Mouse (Mus musculus) hindbrain, postnatal 0 days (tissue): ENCODE results near the gene Tnfrsf1a. TPM values are rescaled to one million over a fixed set of nuclear protein-coding genes. Genes with fewer than 3 reads are reported as not detected.

ENCODE experiments used
- ATAC-seq: fragments of 200-750 bp; cut with Nextera tagmentation; 2 replicates; pipeline ENCODE4 v1.8.0; 2017; ENCODE audit warnings: mild to moderate bottlenecking, moderate TSS enrichment, moderate library complexity
- DNase-seq: peaks from one replicate; pipeline ENCODE4 v3.0.0-alpha.2; 2015; ENCODE audit warnings: low spot score
- H3K27ac ChIP-seq: fragments of 300-500 bp; sonication (generic); 2 replicates; pipeline ENCODE4 v1.5.1; 2014; ENCODE audit warnings: mild to moderate bottlenecking
- H3K27me3 ChIP-seq: fragments of 300-500 bp; sonication (generic); 2 replicates; pipeline ENCODE4 v1.6.1; 2014; ENCODE audit warnings: low read length, mixed read lengths; ENCODE audit not compliant: insufficient read depth
- H3K36me3 ChIP-seq: fragments of 300-500 bp; sonication (generic); 2 replicates; pipeline ENCODE4 v1.6.1; 2014; ENCODE audit warnings: low read length, mixed read lengths; ENCODE audit not compliant: insufficient read depth
- H3K4me1 ChIP-seq: fragments of 300-500 bp; sonication (generic); 2 replicates; pipeline ENCODE4 v1.6.1; 2014; ENCODE audit warnings: antibody characterized with exemption, low read length, mixed read lengths; ENCODE audit not compliant: insufficient read depth
- H3K4me2 ChIP-seq: fragments of 300-500 bp; sonication (generic); 2 replicates; pipeline ENCODE4 v1.6.1; 2014; ENCODE audit warnings: low read depth, mild to moderate bottlenecking, low read length, moderate library complexity, mixed read lengths
- H3K4me3 ChIP-seq: fragments of 300-500 bp; sonication (generic); 2 replicates; pipeline ENCODE4 v1.5.1; 2014; ENCODE audit warnings: low read length
- H3K9ac ChIP-seq: fragments of 300-500 bp; sonication (generic); replicated peaks from 2 replicates; pipeline ENCODE4 v1.6.1; 2014; ENCODE audit warnings: mild to moderate bottlenecking, low read length, moderate library complexity, mixed read lengths
- H3K9me3 ChIP-seq: fragments of 300-500 bp; sonication (generic); 2 replicates; pipeline ENCODE4 v1.6.1; 2016; ENCODE audit warnings: low read length, mixed read lengths
- CTCF ChIP-seq: IDR thresholded peaks from 2 replicates; pipeline ENCODE4 v1.5.1; 2016; ENCODE audit warnings: antibody characterized with exemption, control low read depth, low read depth
- WGBS: fragments of 180-500 bp; shearing (Covaris S2); extraction: QIAGEN DNeasy Blood & Tissue Kit; methylation state at CpG from one replicate; pipeline ENCODE4 v1.1.7; 2014; 5-methylcytosine and 5-hydroxymethylcytosine counted together
- polyA plus RNA-seq: library from polyadenylated mRNA; unstranded; fragments of >200 nt; fragmentation: Nextera tagmentation; extraction: Ambion mirVana; gene quantifications from 2 replicates; pipeline ENCODE4 v1.2.1, GENCODE M21; 2015
- total RNA-seq: library from RNA; depleted of rRNA; stranded (reverse); fragments of >200 nt; gene quantifications from 2 replicates; pipeline ENCODE4 v1.2.3, GENCODE M21; 2014

The Tnfrsf1a gene
- total and polyA plus RNA-seq, 2 experiments from 2014 or later, result 16.3 to 18.0 TPM

GRCm38 (mm10) chr6:125321114-125321855 lies 27.9 kb upstream of the Tnfrsf1a start:
- Histone ChIP-seq H3K4me3 (no peak overlapping the region), H3K4me2 (no peak overlapping the region), H3K27me3 (peaks cover 21% of the 10 kb centered on the region; the same call in 1 of the 2 replicates), H3K36me3 (no peaks in the 10 kb centered on the region), H3K4me1 (peaks cover 3% of the 10 kb centered on the region; the same call in 1 of the 2 replicates), H3K9ac (no peak overlapping the region; the same call in 1 of the 2 replicates), H3K27ac (no peak overlapping the region), H3K9me3 (no peaks in the 10 kb centered on the region)
- ATAC-seq, result no peak
- no peak for TF ChIP-seq CTCF
- no peak for DNase-seq
- WGBS, result 12% methylated on average over 26 of the region's 26 CpGs

- WGBS, result 39% methylated on average over 13 of the region's 13 CpGs
- DNase-seq, result peak; percentile 18
- H3K27me3 ChIP-seq, result peaks cover 21% of the 10 kb centered on the region; the same call in 1 of the 2 replicates
- TF ChIP-seq CTCF, result no peak
- H3K9me3 ChIP-seq, result no peaks in the 10 kb centered on the region
- H3K27ac ChIP-seq, result no peak overlapping the region
- no peak overlapping the region for H3K9ac ChIP-seq
- H3K4me2 ChIP-seq, result no peak overlapping the region
- H3K36me3 ChIP-seq, result no peaks in the 10 kb centered on the region
- no peak overlapping the region for H3K4me3 ChIP-seq
- H3K4me1 ChIP-seq, result peaks cover 3% of the 10 kb centered on the region; the same call in 1 of the 2 replicates
- ATAC-seq, result no peak
Observed at GRCm38 (mm10) chr6:125322794-125323193, 26.4 kb upstream of the Tnfrsf1a start.

- no peak for DNase-seq
- ATAC-seq, result no peak
- Histone ChIP-seq H3K9me3 (no peaks in the 10 kb centered on the region), H3K9ac (no peak overlapping the region), H3K27ac (no peak overlapping the region), H3K4me2 (no peak overlapping the region), H3K27me3 (peaks cover 21% of the 10 kb centered on the region; the same call in 1 of the 2 replicates), H3K4me3 (no peak overlapping the region), H3K36me3 (no peaks in the 10 kb centered on the region), H3K4me1 (peaks cover 3% of the 10 kb centered on the region; the same call in 1 of the 2 replicates)
- WGBS, result 76% methylated on average over 6 of the region's 6 CpGs
- TF ChIP-seq CTCF, result no peak
Observed at GRCm38 (mm10) chr6:125323547-125323946, 25.6 kb upstream of the Tnfrsf1a start.

- WGBS, result 64% methylated on average over 6 of the region's 6 CpGs
- no peak for TF ChIP-seq CTCF
Observed at GRCm38 (mm10) chr6:125325337-125325736, 23.8 kb upstream of the Tnfrsf1a start.

GRCm38 (mm10) chr6:125328243-125328642 lies 20.9 kb upstream of the Tnfrsf1a start:
- ATAC-seq (no peak), DNase-seq (no peak)
- H3K4me2 ChIP-seq, result no peak overlapping the region
- H3K9me3 ChIP-seq, result no peaks in the 10 kb centered on the region
- no peaks in the 10 kb centered on the region for H3K36me3 ChIP-seq
- H3K27ac ChIP-seq, result no peak overlapping the region
- WGBS, result 83% methylated on average over 5 of the region's 5 CpGs
- no peak overlapping the region for H3K9ac ChIP-seq
- TF ChIP-seq CTCF, result 0 out of 2 replicates have a peak, but pooled peaks have one; percentile 4
- no peak overlapping the region for H3K4me3 ChIP-seq
- no peaks in the 10 kb centered on the region; the same call in 1 of the 2 replicates for H3K4me1 ChIP-seq
- no peaks in the 10 kb centered on the region for H3K27me3 ChIP-seq

More at GRCm38 (mm10) chr6:125325337-125325736, 23.8 kb upstream of the Tnfrsf1a start:
- no peak overlapping the region for H3K9ac ChIP-seq
- ATAC-seq (no peak), DNase-seq (no peak)
- H3K27me3 ChIP-seq, result peaks cover 12% of the 10 kb centered on the region; the same call in 1 of the 2 replicates
- no peaks in the 10 kb centered on the region for H3K9me3 ChIP-seq
- no peak overlapping the region for H3K4me2 ChIP-seq
- H3K36me3 ChIP-seq, result no peaks in the 10 kb centered on the region
- no peak overlapping the region for H3K4me3 ChIP-seq
- H3K27ac ChIP-seq, result no peak overlapping the region
- H3K4me1 ChIP-seq, result peaks cover 3% of the 10 kb centered on the region

- no peaks in the 10 kb centered on the region for H3K36me3 ChIP-seq
Observed at GRCm38 (mm10) chr6:125330626-125331326, 18.4 kb upstream of the Tnfrsf1a start.

More at GRCm38 (mm10) chr6:125330626-125331326, 18.4 kb upstream of the Tnfrsf1a start:
- Histone ChIP-seq H3K4me3 (peak overlapping the region; percentile 44), H3K4me1 (no peaks in the 10 kb centered on the region; the same call in 1 of the 2 replicates), H3K27me3 (no peaks in the 10 kb centered on the region), H3K4me2 (peak overlapping the region; percentile 92), H3K27ac (peak overlapping the region; percentile 48; the same call in 1 of the 2 replicates), H3K9me3 (no peaks in the 10 kb centered on the region), H3K9ac (peak overlapping the region; percentile 55)
- no peak for TF ChIP-seq CTCF
- ATAC-seq (peak; percentile 89), DNase-seq (peak; percentile 82)
- 1% methylated on average over 39 of the region's 39 CpGs for WGBS
